Mouse (Mus musculus) embryonic fibroblast, embryonic 13.5 days (primary cell): Measurements from ENCODE around the gene Coa5.

Experiments
- CTCF ChIP-seq: IDR thresholded peaks from 2 replicates; pipeline ENCODE4 v1.5.1; 2011; ENCODE audit warnings: mild to moderate bottlenecking, control low read depth, low read length, moderate library complexity, borderline replicate concordance; ENCODE audit not compliant: insufficient read depth
- POLR2A ChIP-seq: IDR thresholded peaks from 2 replicates; pipeline ENCODE4 v1.6.1; 2011; ENCODE audit warnings: low read depth, mild to moderate bottlenecking, control low read depth, low read length, moderate library complexity

DNA sequence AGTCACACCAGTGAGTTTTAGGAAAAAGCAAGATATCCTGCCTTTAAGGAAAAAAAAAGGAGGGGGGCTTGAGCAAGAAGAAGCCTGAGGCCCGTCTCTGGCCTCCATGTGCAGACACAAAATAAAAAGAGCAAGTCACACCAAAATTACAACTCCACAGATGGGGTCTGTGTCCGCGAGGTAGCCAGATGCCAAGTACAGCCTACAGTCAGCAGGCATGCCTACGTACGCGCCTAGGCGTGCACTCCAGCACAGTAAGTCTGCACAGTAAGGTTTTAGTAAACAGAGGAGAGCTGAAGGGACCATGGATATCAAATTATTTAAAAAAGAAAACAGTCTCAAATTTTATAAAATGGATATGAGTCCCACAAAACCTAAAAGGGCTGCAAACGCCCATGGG lies 21.4 kb upstream of the Coa5 start:
- TF ChIP-seq CTCF (no peak), POLR2A (no peak)
